Mouse (Mus musculus): ENCODE results near the gene Mrgpra4. TPM values are rescaled to one million over a fixed set of nuclear protein-coding genes. Genes with fewer than 3 reads are reported as not detected.

Mrgpra4 gene
- not detected for total RNA-seq (2022)

DNA sequence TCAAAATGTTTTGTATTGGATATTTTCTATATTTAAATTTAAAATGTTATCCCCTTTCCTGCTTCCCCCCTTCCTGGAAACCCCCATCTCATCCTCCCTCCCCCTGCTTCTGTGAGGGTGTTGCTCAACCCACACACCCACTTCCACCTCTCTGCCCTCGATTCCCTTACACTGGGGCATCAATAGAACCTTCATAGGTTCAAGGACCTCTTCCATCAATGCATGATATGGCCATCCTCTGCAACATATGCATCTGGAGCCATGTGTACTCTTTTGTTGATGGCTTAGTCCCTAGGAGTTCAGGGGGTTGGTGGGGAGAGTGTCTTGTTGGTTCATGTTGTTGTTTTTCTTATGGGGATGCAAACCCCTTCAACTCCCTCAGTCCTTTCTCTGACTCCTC is at the start of gene Mrgpra4:
Gene Mrgpra4 (minus strand): TSS at position 101 of the 400 bp plus-strand sequence.
- no peak for DNase-seq (ENCODE audit: low spot score in 2 of 2)

DNA sequence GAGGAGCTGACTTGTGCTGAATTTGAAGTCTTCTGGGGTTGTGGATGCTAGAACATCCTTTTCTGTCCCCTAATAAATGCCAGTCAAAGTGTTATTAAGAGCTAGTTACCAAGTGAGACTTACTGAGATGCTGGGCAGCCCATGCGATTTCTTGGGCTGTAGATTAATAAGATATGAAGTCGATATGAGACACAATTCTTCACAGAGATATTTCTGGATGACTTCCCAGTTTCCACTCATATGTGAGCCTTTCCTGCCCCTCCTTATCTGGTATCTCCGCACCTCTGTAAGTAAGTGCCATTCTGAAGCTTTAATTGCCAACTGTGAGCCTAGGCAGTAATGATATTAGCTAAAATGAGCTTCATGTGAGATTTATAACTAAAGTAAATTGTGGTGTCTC is 45.6 kb upstream of the Mrgpra4 start, which contains the start of gene Mrgprx1:
Gene Mrgprx1 (minus strand): TSS at position 101 of the 400 bp plus-strand sequence.
- DNase-seq (ENCODE audit: low spot score in 2 of 2): no peak

- no peak for DNase-seq (ENCODE audit: low spot score in 2 of 2)
Observed at GRCm38 (mm10) chr7:48017874-48018273, 36.0 kb upstream of the Mrgpra4 start.

DNA sequence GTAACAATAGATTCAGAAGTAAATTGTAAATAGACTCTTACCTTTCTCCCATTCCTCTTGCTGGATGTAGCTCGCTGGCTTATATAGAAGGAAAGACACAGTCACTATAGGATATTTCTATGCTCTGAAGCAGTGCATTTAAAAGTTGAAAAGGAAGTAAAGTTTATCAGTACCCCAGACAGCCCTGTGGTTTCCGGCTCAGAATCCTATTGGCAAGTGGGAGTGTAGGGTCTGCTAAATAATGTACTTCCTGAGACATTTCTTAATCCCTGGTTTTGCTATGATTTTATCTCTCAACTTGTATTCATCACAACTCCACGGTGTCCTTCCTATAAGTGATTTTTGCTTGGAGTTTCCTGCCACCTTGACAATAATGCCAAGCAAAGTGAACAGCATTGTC is 13.8 kb upstream of the Mrgpra4 start:
- no peak for DNase-seq (ENCODE audit: low spot score in 2 of 2)

GRCm38 (mm10) chr7:47986752-47987151 is 4.9 kb upstream of the Mrgpra4 start:
- DNase-seq (ENCODE audit: low spot score in 2 of 2): no peak

Other genes with a start within 250 kb of the Mrgpra4 start
- gene Mrgprx1, start 45.5 kb upstream of the Mrgpra4 start, total RNA-seq (2022): not detected
- gene Mrgprb5, start 186.9 kb upstream of the Mrgpra4 start, total RNA-seq (2022): not detected
- gene Mrgprb4, start 217.2 kb upstream of the Mrgpra4 start, total RNA-seq (2022): not detected